Mouse (Mus musculus) megakaryocyte progenitor cell, adult 5-6 weeks (primary cell): ENCODE measurements around the gene Alx3. TPM values are rescaled to one million over a fixed set of nuclear protein-coding genes. Genes with fewer than 3 reads are reported as not detected.

ENCODE experiments used
- total RNA-seq, 2 experiments: library from RNA; stranded (forward) in 1 of 2; stranded (reverse) in 1 of 2; fragments of 157-497, 149-512 nt in 1 of 2; fragments of 200-1000 nt in 1 of 2; gene quantifications; 2 replicates each; pipeline versions ENCODE4 v1.2.3 to v1.2.4; 2015 to 2017

The Alx3 gene
- total RNA-seq, 2 experiments from 2014 or later: not detected

Other genes starting within 250 kb of the Alx3 start
- not detected in 2 replicates for gene Kcnc4, start 135.5 kb upstream of the Alx3 start, total RNA-seq (2015)
- gene Kcnc4, start 135.5 kb upstream of the Alx3 start, total RNA-seq (2017): not detected in 2 replicates
- not detected in 2 replicates for gene Slc6a17, start 77.0 kb upstream of the Alx3 start, total RNA-seq (2015)
- gene Slc6a17, start 77.0 kb upstream of the Alx3 start, total RNA-seq (2017): not detected in 2 replicates
- not detected in 2 replicates for gene Ubl4b, start 40.0 kb upstream of the Alx3 start, total RNA-seq (2015)
- gene Ubl4b, start 40.0 kb upstream of the Alx3 start, total RNA-seq (2017): not detected in 2 replicates
- gene Gm10961, start 36.3 kb downstream of the Alx3 start, total RNA-seq (2015): not detected in 2 replicates
- gene Gm10961, start 36.3 kb downstream of the Alx3 start, total RNA-seq (2017): not detected in 2 replicates
- 18.5 and 19.7 TPM in 2 replicates for gene Strip1, start 36.7 kb downstream of the Alx3 start, total RNA-seq (2015)
- 18.5 and 26.1 TPM in 2 replicates for gene Strip1, start 36.7 kb downstream of the Alx3 start, total RNA-seq (2017)
- 82.8 and 84.9 TPM in 2 replicates for gene Ahcyl1, start 101.5 kb downstream of the Alx3 start, total RNA-seq (2015)
- 42.3 and 73.4 TPM in 2 replicates for gene Ahcyl1, start 101.5 kb downstream of the Alx3 start, total RNA-seq (2017)
- gene Csf1, start 165.4 kb downstream of the Alx3 start, total RNA-seq (2015): 2.2 and 4.8 TPM in 2 replicates
- gene Csf1, start 165.4 kb downstream of the Alx3 start, total RNA-seq (2017): 1.5 and 4.6 TPM in 2 replicates